Mouse (Mus musculus): ENCODE results near the gene Sipa1l3. TPM values are rescaled to one million over a fixed set of nuclear protein-coding genes. Genes with fewer than 3 reads are reported as not detected.

The Sipa1l3 gene
- 63.3 and 74.7 TPM in 2 replicates for polyA plus RNA-seq (2012; rRNA removed)

DNA sequence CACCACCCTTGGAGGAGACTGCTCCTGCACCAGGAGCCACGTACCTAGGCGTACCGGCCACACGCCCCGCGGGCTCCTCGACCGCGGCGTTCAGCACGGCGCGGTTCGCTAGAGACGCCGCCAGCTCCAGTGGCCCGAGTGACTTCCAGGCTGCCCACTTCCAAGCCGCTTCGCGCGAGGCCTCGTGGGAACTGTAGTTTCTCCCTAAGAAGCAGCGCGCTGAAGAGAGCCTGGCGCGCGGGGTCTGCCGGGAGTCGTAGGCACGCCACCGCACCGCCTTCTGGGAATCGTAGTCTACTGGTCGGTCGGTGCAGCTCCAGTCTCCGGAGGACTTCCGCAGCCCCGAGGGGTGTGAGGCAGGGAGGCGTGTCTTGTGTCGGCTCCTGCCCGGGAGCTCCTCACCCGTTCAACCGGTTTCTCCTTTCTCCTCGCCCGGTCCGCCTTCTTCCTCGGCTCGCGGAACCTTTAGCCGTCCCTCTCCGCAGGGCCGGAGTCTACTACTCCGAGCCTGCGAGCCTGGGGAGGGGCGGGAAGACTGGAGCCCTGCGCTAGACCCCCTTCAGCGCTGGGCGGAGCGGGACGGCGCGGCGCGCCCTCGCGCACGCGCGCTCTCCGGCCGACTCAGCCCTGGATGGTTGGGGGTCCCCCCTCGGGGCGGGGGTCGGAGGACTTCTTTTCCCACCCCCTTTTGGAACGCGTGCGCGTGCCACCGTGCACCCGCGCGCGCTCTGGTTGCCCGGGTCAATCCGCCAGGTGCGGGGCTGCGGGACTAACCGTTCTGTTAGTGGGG lies at the start of gene Sipa1l3:
Gene Sipa1l3, minus strand, starts transcription at position 221 of the 790 bp plus-strand sequence.
- TF ChIP-seq POLR2A (IDR thresholded peaks at IDR 0.05; ENCODE audit: borderline replicate concordance, insufficient read depth, low read length) = peak; percentile 79
- TF ChIP-seq CTCF (IDR thresholded peaks at IDR 0.05; ENCODE audit: borderline replicate concordance, insufficient read depth, low read depth, low read length) = no peak
- Histone ChIP-seq H3K4me1 (ENCODE audit: control insufficient read depth, insufficient read depth, low read length) (peaks cover 3% of the 10 kb centered on the region; the same call in 1 of the 2 replicates), H3K4me3 (replicated peaks; ENCODE audit: insufficient read depth, low read depth, low read length) (peak within 1 kb of the TSS; percentile 84), H3K27me3 (ENCODE audit: control insufficient read depth, insufficient read depth, low read length) (no peaks in the 10 kb centered on the region), H3K27ac (ENCODE audit: insufficient read depth, low read length) (peak within 1 kb of the TSS; percentile 52)
- under 1% methylated on average over 88 of the region's 88 CpGs for WGBS
- peak; percentile 97 to 98 for DNase-seq

DNA sequence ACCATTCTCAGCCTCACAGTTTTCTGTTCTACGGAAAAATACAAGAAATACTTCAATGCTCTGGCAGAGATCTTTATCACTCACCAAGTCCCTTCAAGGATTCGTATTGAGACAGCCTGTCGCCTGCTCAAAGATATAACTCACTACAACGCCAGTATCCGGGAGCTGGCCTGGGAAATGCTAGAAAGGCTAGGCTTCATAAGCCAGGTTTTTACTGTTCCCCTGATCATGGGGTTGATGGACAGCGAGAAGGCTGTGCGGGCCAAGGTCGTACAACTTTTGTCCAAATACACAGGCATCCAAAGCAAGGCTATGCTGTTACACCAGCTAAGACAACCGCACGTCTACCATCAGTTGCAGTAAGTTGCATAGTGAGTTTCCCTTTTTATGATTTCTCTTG lies 44.6 kb upstream of the Sipa1l3 start:
- Histone ChIP-seq H3K4me1 (ENCODE audit: control insufficient read depth, insufficient read depth, low read length) (no peaks in the 10 kb centered on the region), H3K4me3 (replicated peaks; ENCODE audit: insufficient read depth, low read depth, low read length) (no peak overlapping the region), H3K27ac (ENCODE audit: insufficient read depth, low read length) (no peak overlapping the region), H3K27me3 (ENCODE audit: control insufficient read depth, insufficient read depth, low read length) (no peaks in the 10 kb centered on the region)
- no peak for DNase-seq
- TF ChIP-seq POLR2A (IDR thresholded peaks at IDR 0.05; ENCODE audit: borderline replicate concordance, insufficient read depth, low read length) = no peak
- WGBS = 92% methylated on average over 10 of the region's 10 CpGs

DNA sequence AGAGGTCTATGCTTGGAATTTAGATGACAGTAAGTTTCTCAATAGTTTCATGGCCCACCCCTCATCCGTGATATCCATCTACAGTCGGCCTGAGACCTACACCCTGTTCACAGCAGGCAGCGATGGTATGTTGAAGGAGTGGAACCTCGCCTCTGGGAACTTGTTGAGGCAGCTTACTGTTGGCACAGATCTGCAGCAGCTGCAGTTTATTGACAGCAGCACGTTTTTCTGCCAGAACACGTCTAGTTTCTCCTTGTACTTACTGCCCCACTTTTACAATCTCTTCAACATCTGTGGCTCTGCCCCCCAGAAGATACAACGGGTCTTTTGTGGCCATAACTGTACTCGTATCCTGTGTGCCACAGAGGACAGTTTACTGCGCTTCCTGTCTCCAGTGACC lies 42.6 kb upstream of the Sipa1l3 start:
- Histone ChIP-seq H3K4me1 (ENCODE audit: control insufficient read depth, insufficient read depth, low read length) (no peaks in the 10 kb centered on the region), H3K27me3 (ENCODE audit: control insufficient read depth, insufficient read depth, low read length) (no peaks in the 10 kb centered on the region), H3K4me3 (replicated peaks; ENCODE audit: insufficient read depth, low read depth, low read length) (no peak overlapping the region), H3K27ac (ENCODE audit: insufficient read depth, low read length) (no peak overlapping the region)
- TF ChIP-seq CTCF (IDR thresholded peaks at IDR 0.05; ENCODE audit: borderline replicate concordance, insufficient read depth, low read depth, low read length) = no peak
- TF ChIP-seq POLR2A (IDR thresholded peaks at IDR 0.05; ENCODE audit: borderline replicate concordance, insufficient read depth, low read length) = no peak
- no peak for DNase-seq
- 61% methylated on average over 9 of the region's 9 CpGs for WGBS

DNA sequence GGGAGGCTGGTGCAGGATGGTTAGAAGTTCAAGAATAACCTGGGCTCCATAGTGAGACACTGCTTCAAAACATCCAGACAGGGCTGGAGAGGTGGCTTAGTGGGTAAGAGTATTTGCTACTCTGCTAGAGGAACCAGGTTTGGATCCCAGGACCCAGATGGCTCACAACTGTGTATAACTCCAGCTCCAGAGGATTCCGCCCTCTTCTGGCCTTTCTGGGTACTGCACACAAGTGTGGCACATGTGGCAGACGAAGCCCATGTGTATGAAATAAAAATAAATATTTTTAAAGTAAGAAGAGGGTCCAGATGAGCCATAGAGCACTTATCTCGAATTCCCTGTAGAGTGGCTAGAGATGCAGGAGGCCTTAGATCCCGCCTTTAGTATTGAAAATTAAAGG lies 40.8 kb upstream of the Sipa1l3 start:
- WGBS = 79% methylated on average over 4 of the region's 4 CpGs
- no peak for DNase-seq
- TF ChIP-seq CTCF (IDR thresholded peaks at IDR 0.05; ENCODE audit: borderline replicate concordance, insufficient read depth, low read depth, low read length) (peak; percentile 14; the same call in 1 of the 2 replicates), POLR2A (IDR thresholded peaks at IDR 0.05; ENCODE audit: borderline replicate concordance, insufficient read depth, low read length) (no peak)
- no peak overlapping the region for H3K4me3 ChIP-seq (replicated peaks; ENCODE audit: insufficient read depth, low read depth, low read length)
- no peak overlapping the region for H3K27ac ChIP-seq (ENCODE audit: insufficient read depth, low read length)
- no peaks in the 10 kb centered on the region for H3K4me1 ChIP-seq (ENCODE audit: control insufficient read depth, insufficient read depth, low read length)
- H3K27me3 ChIP-seq (ENCODE audit: control insufficient read depth, insufficient read depth, low read length) = no peaks in the 10 kb centered on the region

DNA sequence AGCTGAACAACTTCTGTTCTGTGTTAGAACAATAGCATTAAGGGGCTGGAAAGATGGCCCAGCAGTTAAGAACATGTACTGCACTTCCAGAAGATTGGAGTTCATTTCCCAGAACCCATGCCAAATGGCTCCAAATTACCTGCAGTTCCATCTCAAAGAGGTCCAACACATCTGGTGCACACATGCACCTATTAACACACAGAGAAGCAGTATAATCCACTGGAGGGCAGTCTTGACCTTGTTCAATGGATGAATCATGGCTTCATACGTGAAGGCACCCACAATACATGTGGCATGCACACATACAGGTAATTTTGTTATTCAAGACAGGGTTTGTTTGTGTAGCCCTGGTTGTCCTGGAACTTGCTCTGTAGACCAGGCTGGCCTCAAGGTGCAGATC lies 40.3 kb upstream of the Sipa1l3 start:
- no peak for DNase-seq
- TF ChIP-seq CTCF (IDR thresholded peaks at IDR 0.05; ENCODE audit: borderline replicate concordance, insufficient read depth, low read depth, low read length) (no peak), POLR2A (IDR thresholded peaks at IDR 0.05; ENCODE audit: borderline replicate concordance, insufficient read depth, low read length) (no peak)
- 72% methylated on average over 1 of the region's 1 CpGs for WGBS

DNA sequence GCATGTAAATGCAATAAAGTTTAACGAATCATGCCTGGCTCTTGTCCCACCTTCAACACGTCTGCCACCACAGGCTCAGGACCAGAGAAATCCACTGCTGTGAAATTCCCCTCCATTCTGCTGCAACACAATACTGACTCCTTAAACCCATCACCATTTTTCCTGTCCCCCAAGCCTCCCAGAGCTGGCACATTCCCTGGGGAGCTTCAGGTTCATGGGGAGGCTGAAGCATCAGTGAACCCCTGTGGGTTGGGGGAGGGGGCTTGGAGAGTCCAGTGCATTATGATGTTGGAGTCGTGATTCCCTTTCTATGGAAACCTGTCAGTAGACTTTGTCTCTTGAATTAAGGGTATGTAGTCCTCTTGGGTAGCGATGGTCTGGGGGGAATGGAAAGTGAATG lies 37.8 kb upstream of the Sipa1l3 start:
- no peak overlapping the region for H3K4me3 ChIP-seq (replicated peaks; ENCODE audit: insufficient read depth, low read depth, low read length)
- H3K27me3 ChIP-seq (ENCODE audit: control insufficient read depth, insufficient read depth, low read length) = no peaks in the 10 kb centered on the region
- no peaks in the 10 kb centered on the region for H3K4me1 ChIP-seq (ENCODE audit: control insufficient read depth, insufficient read depth, low read length)
- DNase-seq = no peak
- 45% methylated on average over 4 of the region's 4 CpGs for WGBS
- H3K27ac ChIP-seq (ENCODE audit: insufficient read depth, low read length) = no peak overlapping the region
- TF ChIP-seq POLR2A (IDR thresholded peaks at IDR 0.05; ENCODE audit: borderline replicate concordance, insufficient read depth, low read length) = no peak
- no peak for TF ChIP-seq CTCF (IDR thresholded peaks at IDR 0.05; ENCODE audit: borderline replicate concordance, insufficient read depth, low read depth, low read length)

More for the DNA sequence above, 40.3 kb upstream of the Sipa1l3 start:
- H3K27me3 ChIP-seq (ENCODE audit: control insufficient read depth, insufficient read depth, low read length) = no peaks in the 10 kb centered on the region
- H3K4me1 ChIP-seq (ENCODE audit: control insufficient read depth, insufficient read depth, low read length) = no peaks in the 10 kb centered on the region
- no peak overlapping the region for H3K4me3 ChIP-seq (replicated peaks; ENCODE audit: insufficient read depth, low read depth, low read length)
- H3K27ac ChIP-seq (ENCODE audit: insufficient read depth, low read length) = no peak overlapping the region

DNA sequence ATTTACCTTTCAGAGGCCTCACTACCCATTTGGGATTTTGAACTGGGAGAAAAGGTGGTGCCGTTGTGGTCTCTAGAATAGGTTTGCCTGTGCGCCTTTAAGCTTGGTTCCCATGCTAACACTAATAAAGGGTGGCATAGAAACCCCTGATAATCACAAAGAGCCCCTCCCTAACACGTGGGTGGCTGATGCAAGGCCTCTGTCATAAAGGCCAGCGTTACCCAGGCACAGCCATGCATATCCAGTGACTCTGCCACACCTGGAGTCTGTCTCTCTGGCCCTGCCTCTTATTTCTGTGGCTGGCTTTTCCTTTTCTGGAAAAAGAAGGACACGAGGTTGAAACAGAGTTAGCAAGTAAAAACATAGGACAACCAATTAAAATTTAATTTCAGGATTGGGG lies 37.1 kb upstream of the Sipa1l3 start:
- no peak overlapping the region for H3K4me3 ChIP-seq (replicated peaks; ENCODE audit: insufficient read depth, low read depth, low read length)
- H3K27ac ChIP-seq (ENCODE audit: insufficient read depth, low read length) = no peak overlapping the region
- no peaks in the 10 kb centered on the region for H3K27me3 ChIP-seq (ENCODE audit: control insufficient read depth, insufficient read depth, low read length)
- WGBS = 72% methylated on average over 5 of the region's 5 CpGs
- no peaks in the 10 kb centered on the region for H3K4me1 ChIP-seq (ENCODE audit: control insufficient read depth, insufficient read depth, low read length)
- DNase-seq = no peak
- TF ChIP-seq POLR2A (IDR thresholded peaks at IDR 0.05; ENCODE audit: borderline replicate concordance, insufficient read depth, low read length) (no peak), CTCF (IDR thresholded peaks at IDR 0.05; ENCODE audit: borderline replicate concordance, insufficient read depth, low read depth, low read length) (no peak)

DNA sequence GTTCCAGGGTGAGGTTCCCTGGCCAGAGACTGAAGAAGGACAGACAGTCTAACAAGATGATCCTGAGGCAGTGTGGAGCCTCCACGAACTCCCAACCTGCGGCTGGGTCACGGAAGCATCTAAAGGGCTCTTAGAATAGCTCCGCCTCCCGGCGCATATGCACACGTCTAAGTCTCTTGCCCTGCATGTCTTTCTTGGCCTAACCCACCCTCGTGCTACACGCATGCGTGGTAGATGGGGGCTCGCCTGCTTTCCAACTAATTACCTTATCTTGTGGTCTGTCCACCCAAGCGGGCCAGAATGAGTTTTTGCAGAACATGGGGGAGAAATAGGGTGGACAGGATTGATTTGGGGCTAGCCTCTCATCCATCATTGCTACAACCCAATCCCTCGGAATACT lies 36.6 kb upstream of the Sipa1l3 start:
- 89% methylated on average over 13 of the region's 13 CpGs for WGBS
- Histone ChIP-seq H3K27ac (ENCODE audit: insufficient read depth, low read length) (no peak overlapping the region), H3K4me3 (replicated peaks; ENCODE audit: insufficient read depth, low read depth, low read length) (no peak overlapping the region), H3K27me3 (ENCODE audit: control insufficient read depth, insufficient read depth, low read length) (no peaks in the 10 kb centered on the region), H3K4me1 (ENCODE audit: control insufficient read depth, insufficient read depth, low read length) (no peaks in the 10 kb centered on the region)
- no peak for DNase-seq
- no peak for TF ChIP-seq POLR2A (IDR thresholded peaks at IDR 0.05; ENCODE audit: borderline replicate concordance, insufficient read depth, low read length)
- no peak for TF ChIP-seq CTCF (IDR thresholded peaks at IDR 0.05; ENCODE audit: borderline replicate concordance, insufficient read depth, low read depth, low read length)
